Mouse (Mus musculus): Measurements from ENCODE around the gene Ralgapa1.

DNA sequence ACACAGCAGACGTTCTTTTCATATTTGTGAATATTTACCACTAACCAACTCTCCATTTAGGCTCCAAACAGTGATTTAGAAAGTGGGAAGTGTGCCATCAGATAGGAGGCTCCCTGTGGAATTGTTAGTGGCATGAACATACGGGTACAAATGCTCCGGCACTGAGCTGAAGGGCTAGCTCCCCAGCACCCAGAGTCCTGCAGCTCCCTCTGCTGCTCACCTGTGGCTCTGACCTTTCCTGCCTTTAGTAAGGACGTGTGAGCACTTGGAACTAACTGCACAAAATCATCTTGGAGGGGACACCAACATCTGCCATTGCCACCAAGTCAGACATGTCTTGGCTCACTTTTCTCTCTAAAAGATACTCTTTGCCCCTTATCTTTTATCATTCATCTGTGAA is 194.3 kb downstream of the Ralgapa1 start:
- TF ChIP-seq CTCF (IDR thresholded peaks at IDR 0.05; ENCODE audit: borderline replicate concordance, extremely low read depth, insufficient read depth, insufficient read length): peak; percentile 39; the same call in 1 of the 2 replicates
- no peak for TF ChIP-seq POLR2A (IDR thresholded peaks at IDR 0.05; ENCODE audit: borderline replicate concordance, extremely low read depth, insufficient read depth, insufficient read length, poor library complexity, severe bottlenecking)

Measured in brain, embryonic 14.5 days (tissue).